Mouse (Mus musculus) heart, adult 2 months (tissue): ENCODE results near the gene Gcm1.

Experiments used
- CTCF ChIP-seq: fragments of 200-600 bp; IDR thresholded peaks from 2 replicates; pipeline ENCODE4 v1.8.1; 2022; ENCODE audit warnings: antibody characterized with exemption, mild to moderate bottlenecking, moderate library complexity
- POLR2A ChIP-seq: fragments of 200-500 bp; IDR thresholded peaks from 2 replicates; pipeline ENCODE4 v1.6.1; 2011; ENCODE audit warnings: mild to moderate bottlenecking, low read depth, low read length, control low read depth; ENCODE audit not compliant: insufficient read depth

DNA sequence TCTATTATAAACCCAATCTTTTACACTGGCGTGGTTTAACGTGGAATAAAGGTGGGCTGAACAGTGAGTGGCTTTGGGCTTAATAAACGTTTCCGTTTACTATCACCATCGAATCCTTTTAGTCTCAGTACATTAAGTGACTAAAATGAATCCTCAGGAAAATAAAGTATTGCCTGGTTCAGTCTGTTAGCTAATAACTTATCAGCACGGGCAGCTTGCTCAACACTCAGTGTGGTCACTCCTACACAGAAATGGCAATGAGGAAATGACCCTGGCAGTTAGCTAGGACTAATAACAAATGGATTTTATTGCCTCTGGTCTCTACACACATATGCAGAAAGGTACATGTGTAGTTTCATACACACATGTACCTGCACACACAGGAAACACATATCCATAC lies 53.2 kb downstream of the Gcm1 start:
- TF ChIP-seq CTCF (no peak), POLR2A (no peak)
